Mouse (Mus musculus): ENCODE measurements around the gene Blvrb. TPM values are rescaled to one million over a fixed set of nuclear protein-coding genes. Genes with fewer than 3 reads are reported as not detected.
A peak's percentile ranks its signal among the peaks of the same experiment; 100 is the strongest.

Blvrb gene
- polyA plus RNA-seq, 1 experiment from 2014 or later: 41.8 TPM

DNA sequence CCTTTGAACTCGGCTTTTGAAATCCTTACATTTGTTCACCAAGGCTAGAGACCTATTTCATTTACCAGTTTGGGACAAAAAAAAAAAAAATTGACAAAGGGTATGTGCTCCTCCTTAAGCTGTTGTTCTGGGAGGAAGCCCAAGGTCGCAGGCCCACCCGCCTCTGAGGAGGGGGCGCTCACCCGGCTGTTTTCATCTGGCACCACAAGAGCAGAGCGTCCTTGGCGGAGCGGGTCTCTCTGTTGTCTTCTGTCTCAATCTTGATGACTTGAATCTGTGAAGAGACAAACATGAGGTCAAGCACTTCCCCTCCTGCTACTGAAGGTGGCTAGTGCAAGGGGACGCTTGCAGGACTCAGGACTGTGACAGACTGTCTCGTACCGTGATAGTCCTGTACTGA is 19.8 kb upstream of the Blvrb start:
- no peak for DNase-seq (ENCODE audit: low spot score)
- Histone ChIP-seq H3K4me1 (replicated peaks) (no peaks in the 10 kb centered on the region), H3K9me3 (peaks cover 11% of the 10 kb centered on the region), H3K27me3 (ENCODE audit: insufficient read depth, poor library complexity, severe bottlenecking) (peaks cover 7% of the 10 kb centered on the region), H3K4me3 (no peak overlapping the region), H3K27ac (no peak overlapping the region), H3K36me3 (no peaks in the 10 kb centered on the region)
- 82% methylated on average over 11 of the region's 11 CpGs for WGBS

DNA sequence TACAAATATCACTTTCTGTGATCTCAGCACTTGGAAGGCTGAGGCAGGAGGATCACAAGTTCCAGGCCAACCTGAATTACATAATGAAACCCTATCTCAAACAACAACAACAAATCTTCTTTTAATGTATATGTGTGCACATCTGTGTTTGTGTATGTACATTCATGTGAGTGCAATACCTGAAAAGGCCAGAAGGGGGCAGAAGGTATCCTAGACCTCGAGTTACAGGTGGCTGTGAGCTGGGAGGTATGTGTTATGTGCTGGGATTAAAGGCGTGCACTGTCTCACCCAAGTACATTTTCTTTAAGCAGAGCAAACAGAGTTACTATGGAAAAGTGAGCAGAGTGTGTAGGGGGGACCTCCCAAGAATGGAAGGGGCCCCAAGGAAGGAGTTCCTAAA is 18.6 kb upstream of the Blvrb start:
- 65% methylated on average over 2 of the region's 2 CpGs for WGBS

GRCm38 (mm10) chr7:27433349-27433748 is 14.4 kb upstream of the Blvrb start:
- 24% methylated on average over 10 of the region's 10 CpGs for WGBS
- no peak overlapping the region for H3K27ac ChIP-seq
- H3K9me3 ChIP-seq: peaks cover 7% of the 10 kb centered on the region
- no peak for DNase-seq (ENCODE audit: low spot score)
- H3K36me3 ChIP-seq: no peaks in the 10 kb centered on the region
- peaks cover 24% of the 10 kb centered on the region for H3K27me3 ChIP-seq (ENCODE audit: insufficient read depth, poor library complexity, severe bottlenecking)
- H3K4me1 ChIP-seq (replicated peaks): no peaks in the 10 kb centered on the region
- H3K4me3 ChIP-seq: no peak overlapping the region

More for the DNA sequence above, 18.6 kb upstream of the Blvrb start:
- Histone ChIP-seq H3K27me3 (ENCODE audit: insufficient read depth, poor library complexity, severe bottlenecking) (peaks cover 15% of the 10 kb centered on the region), H3K36me3 (no peaks in the 10 kb centered on the region), H3K4me3 (no peak overlapping the region), H3K27ac (no peak overlapping the region), H3K4me1 (replicated peaks) (no peaks in the 10 kb centered on the region), H3K9me3 (peaks cover 7% of the 10 kb centered on the region)
- DNase-seq (ENCODE audit: low spot score): no peak

DNA sequence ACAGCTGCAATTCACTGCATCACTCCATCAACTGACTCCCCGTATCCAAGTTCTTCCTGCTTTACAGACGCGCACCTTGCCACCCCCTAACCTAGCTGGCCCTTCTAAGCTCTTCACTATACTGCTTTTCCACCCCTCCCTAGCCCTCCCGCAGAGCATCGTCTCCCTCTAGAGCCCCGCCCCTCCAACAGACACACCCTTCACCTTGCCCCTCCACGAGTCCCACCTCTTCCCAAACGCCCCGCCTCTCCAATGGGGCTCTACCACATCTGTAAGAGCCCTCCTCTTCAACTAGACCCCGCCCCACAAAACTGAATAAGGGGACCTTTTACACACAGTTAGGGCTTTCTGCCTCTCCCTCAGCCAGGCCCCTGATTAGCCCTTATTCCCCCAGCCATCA is 14.0 kb upstream of the Blvrb start:
- no peak for DNase-seq (ENCODE audit: low spot score)
- no peak overlapping the region for H3K4me3 ChIP-seq
- H3K4me1 ChIP-seq (replicated peaks): no peaks in the 10 kb centered on the region
- no peaks in the 10 kb centered on the region for H3K36me3 ChIP-seq
- no peak overlapping the region for H3K27ac ChIP-seq
- H3K27me3 ChIP-seq (ENCODE audit: insufficient read depth, poor library complexity, severe bottlenecking): peaks cover 24% of the 10 kb centered on the region
- H3K9me3 ChIP-seq: peaks cover 7% of the 10 kb centered on the region
- 14% methylated on average over 10 of the region's 10 CpGs for WGBS

GRCm38 (mm10) chr7:27437544-27437943 is 10.2 kb upstream of the Blvrb start:
- no peaks in the 10 kb centered on the region for H3K4me1 ChIP-seq (replicated peaks)
- peak; percentile 22 for DNase-seq (ENCODE audit: low spot score)
- 61% methylated on average over 5 of the region's 5 CpGs for WGBS
- H3K4me3 ChIP-seq: no peak overlapping the region
- H3K9me3 ChIP-seq: peaks cover 8% of the 10 kb centered on the region; the same call in 1 of the 2 replicates
- no peaks in the 10 kb centered on the region for H3K36me3 ChIP-seq
- peaks cover 24% of the 10 kb centered on the region for H3K27me3 ChIP-seq (ENCODE audit: insufficient read depth, poor library complexity, severe bottlenecking)
- no peak overlapping the region for H3K27ac ChIP-seq

DNA sequence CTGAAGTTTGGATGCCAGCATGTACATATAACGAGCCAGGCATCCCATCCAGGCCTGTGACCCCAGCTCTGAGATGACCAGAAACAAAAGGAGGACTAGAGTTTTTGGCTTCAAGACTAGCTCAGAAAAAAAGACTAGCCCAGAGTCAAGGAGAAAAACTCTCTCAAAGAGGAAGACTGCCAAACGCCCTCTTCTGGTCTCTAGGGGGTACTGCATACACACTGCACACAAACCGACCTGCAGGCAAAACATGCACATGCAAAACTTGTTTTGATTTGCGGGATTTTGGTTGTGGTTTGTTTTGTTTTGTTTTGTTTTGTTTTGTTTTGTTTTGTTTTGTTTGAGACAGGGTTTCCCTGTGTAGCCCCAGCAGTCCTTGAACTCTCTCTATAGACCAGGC is 7.8 kb upstream of the Blvrb start:
- Histone ChIP-seq H3K36me3 (no peaks in the 10 kb centered on the region), H3K27ac (no peak overlapping the region), H3K9me3 (peaks cover 8% of the 10 kb centered on the region; the same call in 1 of the 2 replicates), H3K4me1 (replicated peaks) (no peaks in the 10 kb centered on the region), H3K4me3 (no peak overlapping the region), H3K27me3 (ENCODE audit: insufficient read depth, poor library complexity, severe bottlenecking) (peaks cover 10% of the 10 kb centered on the region)
- 80% methylated on average over 4 of the region's 4 CpGs for WGBS
- DNase-seq (ENCODE audit: low spot score): no peak

- DNase-seq (ENCODE audit: low spot score): peak; percentile 10
- Histone ChIP-seq H3K36me3 (no peaks in the 10 kb centered on the region), H3K4me3 (peak overlapping the region; percentile 65), H3K4me1 (replicated peaks) (peaks cover 27% of the 10 kb centered on the region), H3K27me3 (ENCODE audit: insufficient read depth, poor library complexity, severe bottlenecking) (peaks cover 46% of the 10 kb centered on the region), H3K27ac (peak overlapping the region; percentile 77), H3K9me3 (no peaks in the 10 kb centered on the region)
- 3% methylated on average over 18 of the region's 18 CpGs for WGBS
Observed at GRCm38 (mm10) chr7:27446051-27446450, 1.7 kb upstream of the Blvrb start.

- Histone ChIP-seq H3K4me1 (replicated peaks) (peaks cover 27% of the 10 kb centered on the region), H3K4me3 (peak overlapping the region; percentile 65), H3K9me3 (no peaks in the 10 kb centered on the region), H3K36me3 (no peaks in the 10 kb centered on the region), H3K27me3 (ENCODE audit: insufficient read depth, poor library complexity, severe bottlenecking) (peaks cover 46% of the 10 kb centered on the region), H3K27ac (peak overlapping the region; percentile 77)
- whole genome bisulfite sequencing: 7% methylated on average over 52 of the region's 53 CpGs
- peak; percentile 27 for DNase-seq (ENCODE audit: low spot score)
Observed at GRCm38 (mm10) chr7:27446521-27447418, 1.0 kb upstream of the Blvrb start.

GRCm38 (mm10) chr7:27448421-27449206 is 836 bp downstream of the Blvrb start:
- Histone ChIP-seq H3K4me3 (peak overlapping the region; percentile 65), H3K27me3 (ENCODE audit: insufficient read depth, poor library complexity, severe bottlenecking) (peaks cover 46% of the 10 kb centered on the region), H3K9me3 (no peaks in the 10 kb centered on the region), H3K27ac (peak overlapping the region; percentile 83; the same call in 1 of the 2 replicates), H3K36me3 (no peaks in the 10 kb centered on the region), H3K4me1 (replicated peaks) (peaks cover 27% of the 10 kb centered on the region)
- no peak for DNase-seq (ENCODE audit: low spot score)
- 55% methylated on average over 15 of the region's 15 CpGs for WGBS

DNA sequence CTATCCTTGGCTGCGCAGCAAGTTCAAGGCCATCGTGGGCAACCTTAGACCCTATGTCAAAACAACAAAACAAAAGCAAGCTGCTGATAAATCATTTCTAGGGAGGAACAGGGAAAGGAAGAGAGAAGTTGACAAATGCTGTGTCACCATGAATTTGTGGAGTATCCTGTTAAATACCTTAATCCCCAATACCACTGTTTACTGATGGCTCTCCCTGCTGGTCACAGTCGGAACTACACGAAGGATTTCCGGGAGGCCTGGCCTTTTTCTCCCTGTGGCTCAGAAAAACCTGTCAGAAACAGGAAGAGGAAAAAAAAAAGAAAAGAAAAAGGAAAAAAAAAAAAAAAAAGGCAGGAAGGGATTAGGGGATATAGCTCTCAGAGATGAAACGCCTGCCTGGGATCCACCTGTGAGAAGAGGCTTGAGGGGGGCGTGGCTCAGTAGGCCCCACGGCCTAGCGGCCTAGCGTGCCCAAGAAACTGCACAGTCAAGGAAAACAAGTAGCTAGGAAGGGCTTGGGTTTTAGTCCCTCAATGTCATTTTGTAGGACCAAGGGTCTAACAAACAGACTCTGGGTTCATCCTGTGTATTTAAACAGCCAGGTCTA is 1.6 kb downstream of the Blvrb start:
- WGBS: 62% methylated on average over 10 of the region's 10 CpGs
- no peak overlapping the region for H3K27ac ChIP-seq

GRCm38 (mm10) chr7:27451359-27451758 is 3.6 kb downstream of the Blvrb start:
- 95% methylated on average over 2 of the region's 2 CpGs for WGBS
- H3K4me3 ChIP-seq: no peak overlapping the region
- H3K27me3 ChIP-seq (ENCODE audit: insufficient read depth, poor library complexity, severe bottlenecking): peaks cover 22% of the 10 kb centered on the region
- H3K27ac ChIP-seq: no peak overlapping the region
- no peaks in the 10 kb centered on the region for H3K36me3 ChIP-seq
- H3K9me3 ChIP-seq: no peaks in the 10 kb centered on the region
- DNase-seq (ENCODE audit: low spot score): no peak
- H3K4me1 ChIP-seq (replicated peaks): peaks cover 20% of the 10 kb centered on the region

More for the DNA sequence above, 1.6 kb downstream of the Blvrb start:
- DNase-seq (ENCODE audit: low spot score): peak; percentile 60
- H3K4me3 ChIP-seq: 0 out of 2 replicates have a peak overlapping the region, but pooled peaks have one; percentile 16
- peaks cover 42% of the 10 kb centered on the region for H3K27me3 ChIP-seq (ENCODE audit: insufficient read depth, poor library complexity, severe bottlenecking)
- no peaks in the 10 kb centered on the region for H3K9me3 ChIP-seq
- H3K36me3 ChIP-seq: no peaks in the 10 kb centered on the region
- peaks cover 27% of the 10 kb centered on the region for H3K4me1 ChIP-seq (replicated peaks)

- Histone ChIP-seq H3K9me3 (no peaks in the 10 kb centered on the region), H3K4me1 (replicated peaks) (peaks cover 11% of the 10 kb centered on the region), H3K4me3 (no peak overlapping the region), H3K36me3 (no peaks in the 10 kb centered on the region), H3K27ac (no peak overlapping the region), H3K27me3 (ENCODE audit: insufficient read depth, poor library complexity, severe bottlenecking) (peaks cover 13% of the 10 kb centered on the region)
- no peak for DNase-seq (ENCODE audit: low spot score)
- WGBS: 55% methylated on average over 13 of the region's 13 CpGs
Observed at GRCm38 (mm10) chr7:27452206-27452770, 4.5 kb downstream of the Blvrb start.

Data from hindbrain, embryonic 10.5 days (tissue).